Mouse (Mus musculus) layer of hippocampus, adult 8-10 months (tissue): ENCODE results near the gene Rtl3. TPM values are rescaled to one million over a fixed set of nuclear protein-coding genes. Genes with fewer than 3 reads are reported as not detected.

Source experiments
- DNase-seq, 2 experiments: peaks; one replicate each; pipeline ENCODE4 v3.0.0; 2022; ENCODE audit warnings: low spot score in 2 of 2
- total RNA-seq, 4 experiments: library from RNA; stranded (reverse); gene quantifications; 2 replicates each; pipeline ENCODE4 v1.2.4; 2022

Gene Rtl3
- total RNA-seq = 1 to 10 TPM; 2.5 to 5.4 (median 3.3) TPM

- DNase-seq = peak in 1 of 2 experiments; percentile 13
These were observed at the start of gene Rtl3 for GRCm38 (mm10) chrX:106840409-106840808. Gene Rtl3, minus strand, starts transcription at chrX:106840644.

GRCm38 (mm10) chrX:106872315-106872714 lies 31.9 kb upstream of the Rtl3 start:
- no peak for DNase-seq

DNA sequence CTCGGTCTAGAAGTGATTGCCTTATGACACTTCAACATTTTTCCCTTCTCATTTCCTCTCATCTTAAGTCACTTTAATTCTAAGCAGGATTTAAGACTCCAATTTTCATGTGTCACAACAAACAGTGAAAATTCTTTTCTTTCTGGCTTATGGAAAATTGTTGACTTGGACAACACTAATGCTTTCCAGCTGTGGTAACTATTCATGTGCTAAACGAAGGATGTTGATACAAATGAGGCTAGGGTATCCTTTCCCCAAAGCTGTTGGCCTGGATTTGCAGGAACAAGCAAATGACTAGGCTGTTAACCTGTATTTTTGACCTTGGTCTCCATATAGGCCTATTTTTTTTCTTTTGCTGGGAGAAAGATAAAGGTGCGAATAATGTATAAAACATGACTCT lies 31.4 kb upstream of the Rtl3 start:
- DNase-seq = no peak

- no peak for DNase-seq
These were observed 31.0 kb upstream of the Rtl3 start for GRCm38 (mm10) chrX:106871426-106871825.

- no peak for DNase-seq
These were observed 13.3 kb upstream of the Rtl3 start for GRCm38 (mm10) chrX:106853523-106854300.

DNA sequence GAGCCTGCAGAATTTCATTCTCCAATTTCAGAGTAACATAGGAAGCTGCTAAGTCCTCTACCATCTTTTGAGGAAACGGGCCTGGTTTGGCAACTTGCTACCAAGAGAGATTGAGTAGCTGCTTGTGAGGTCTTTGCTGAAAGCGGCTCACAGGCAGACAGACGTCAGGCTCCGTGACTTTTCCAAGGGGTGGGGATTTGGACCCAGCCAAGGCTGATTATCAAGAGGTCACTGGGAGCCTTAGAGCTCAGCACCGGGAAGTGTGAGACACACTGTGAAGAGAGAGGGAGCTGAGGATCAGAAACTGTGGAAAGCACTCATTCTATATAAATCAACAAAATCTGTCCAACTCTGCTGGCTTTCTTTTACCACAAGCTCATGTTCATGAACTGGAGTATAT lies 853 bp downstream of the Rtl3 start:
- no peak for DNase-seq

- no peak for DNase-seq
These were observed 9.9 kb downstream of the Rtl3 start for GRCm38 (mm10) chrX:106830494-106830893.

- no peak for DNase-seq
These were observed 30.8 kb downstream of the Rtl3 start for GRCm38 (mm10) chrX:106809560-106810226.

DNA sequence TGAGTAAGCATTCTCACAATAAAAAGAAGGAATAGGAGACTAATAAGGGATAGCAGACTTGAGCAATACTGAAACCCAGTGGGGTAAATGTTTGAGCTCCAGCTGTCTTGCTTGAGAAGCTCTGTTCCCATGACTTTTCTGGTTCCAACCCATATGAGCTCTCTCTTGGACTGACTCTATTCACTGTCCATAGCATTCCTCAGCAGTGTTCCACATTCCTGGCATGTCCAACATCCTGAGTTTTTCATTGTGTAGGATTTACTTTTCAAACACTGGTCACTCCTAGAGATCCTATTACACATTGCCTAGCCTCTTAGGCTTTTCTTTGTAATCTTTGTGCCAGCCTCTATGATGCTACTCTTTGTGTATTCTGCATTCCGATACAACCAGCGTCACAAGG lies 36.1 kb downstream of the Rtl3 start:
- DNase-seq = no peak

DNA sequence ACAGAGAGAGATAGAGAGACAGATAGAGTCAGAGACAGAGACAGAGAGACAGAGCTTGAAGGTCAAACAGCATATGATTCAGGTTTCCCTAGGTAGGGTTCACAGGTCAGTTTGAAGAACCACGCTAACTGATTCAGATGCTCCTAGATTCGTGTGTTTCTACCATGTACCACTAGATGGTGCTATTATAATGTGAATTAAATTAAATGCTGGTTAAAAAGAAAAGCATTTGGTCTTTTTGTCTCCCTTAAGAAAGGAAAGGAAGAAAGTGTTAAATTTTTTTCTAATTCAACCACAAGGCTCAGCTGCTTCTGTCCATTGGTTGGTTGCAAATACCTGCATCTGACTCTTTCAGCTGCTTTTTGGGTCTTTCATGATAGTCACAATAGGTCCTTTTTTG lies 45.8 kb downstream of the Rtl3 start:
- DNase-seq = no peak

Other genes starting within 250 kb of the Rtl3 start
- gene Cysltr1, start 237.0 kb downstream of the Rtl3 start, total RNA-seq = 1 to 10 TPM in 2 of 4 experiments, under 1 TPM in 2; 0.31 to 2.0 (median 1.1) TPM
- 1 to 10 TPM; 1.9 TPM for gene Lpar4, start 80.0 kb upstream of the Rtl3 start, total RNA-seq
- not detected for gene P2ry10, start 247.8 kb upstream of the Rtl3 start, total RNA-seq